Mouse (Mus musculus) forebrain, embryonic 13.5 days (tissue): ENCODE measurements around the gene Cyp2u1. TPM values are rescaled to one million over a fixed set of nuclear protein-coding genes. Genes with fewer than 3 reads are reported as not detected.

Source experiments
- ATAC-seq: fragments of 200-750 bp; cut with Nextera tagmentation; 2 replicates; pipeline ENCODE4 v1.8.0; 2017
- H3K27ac ChIP-seq: fragments of 300-500 bp; sonication (generic); 2 replicates; pipeline ENCODE4 v1.5.1; 2015; ENCODE audit warnings: inconsistent platforms, mild to moderate bottlenecking, moderate library complexity
- H3K27me3 ChIP-seq: fragments of 300-500 bp; sonication (generic); 2 replicates; pipeline ENCODE4 v1.6.1; 2015; ENCODE audit warnings: mild to moderate bottlenecking, inconsistent platforms
- H3K36me3 ChIP-seq: fragments of 300-500 bp; sonication (generic); 2 replicates; pipeline ENCODE4 v1.6.1; 2015; ENCODE audit warnings: mild to moderate bottlenecking, inconsistent platforms; ENCODE audit not compliant: poor library complexity, severe bottlenecking
- H3K4me1 ChIP-seq: fragments of 300-500 bp; sonication (generic); 2 replicates; pipeline ENCODE4 v1.6.1; 2015; ENCODE audit warnings: inconsistent platforms
- H3K4me2 ChIP-seq: fragments of 300-500 bp; sonication (generic); 2 replicates; pipeline ENCODE4 v1.6.1; 2015; ENCODE audit warnings: inconsistent platforms, mild to moderate bottlenecking, moderate library complexity
- H3K4me3 ChIP-seq: fragments of 300-500 bp; sonication (generic); 2 replicates; pipeline ENCODE4 v1.5.1; 2015; ENCODE audit warnings: mild to moderate bottlenecking, inconsistent platforms
- H3K9ac ChIP-seq: fragments of 300-500 bp; sonication (generic); 2 replicates; pipeline ENCODE4 v1.6.1; 2015; ENCODE audit warnings: mild to moderate bottlenecking, inconsistent platforms
- H3K9me3 ChIP-seq: fragments of 300-500 bp; sonication (generic); replicated peaks from 2 replicates; pipeline ENCODE4 v1.6.1; 2016; ENCODE audit warnings: inconsistent platforms
- WGBS: fragments of 180-500 bp; shearing (Covaris S2); methylation state at CpG from one replicate; pipeline ENCODE4 v1.1.7; 2015; 5-methylcytosine and 5-hydroxymethylcytosine counted together
- polyA plus RNA-seq: library from polyadenylated mRNA; unstranded; fragments of >200 nt; fragmentation: Nextera tagmentation; extraction: Ambion mirVana; gene quantifications from 2 replicates; pipeline ENCODE4 v1.2.1, GENCODE M21; 2015

Gene Cyp2u1
- polyA plus RNA-seq, 1 experiment from 2014 or later, result 3.4 TPM

DNA sequence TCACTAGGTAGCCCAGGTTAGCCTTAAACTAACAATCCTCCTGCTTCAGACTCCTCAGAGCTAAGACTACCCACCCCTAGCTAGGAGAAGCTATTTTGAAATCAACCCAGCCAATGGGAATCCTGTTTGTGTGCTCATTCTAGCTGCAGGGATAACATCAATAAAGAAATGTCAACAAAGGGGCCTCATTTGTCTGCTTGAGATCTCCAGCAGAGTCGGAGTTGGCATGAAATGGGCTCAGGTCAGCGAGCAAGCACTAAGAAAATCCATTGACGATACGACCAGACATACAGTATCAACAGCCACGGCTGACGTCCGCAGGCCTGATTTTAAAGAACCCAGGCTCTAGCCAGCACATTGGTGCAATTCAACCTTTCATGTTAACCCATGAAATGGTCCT is 24.2 kb upstream of the Cyp2u1 start:
- Histone ChIP-seq H3K4me1 (no peaks in the 10 kb centered on the region), H3K27me3 (no peaks in the 10 kb centered on the region), H3K4me2 (no peak overlapping the region), H3K36me3 (no peaks in the 10 kb centered on the region), H3K9ac (no peak overlapping the region), H3K9me3 (no peaks in the 10 kb centered on the region), H3K27ac (no peak overlapping the region), H3K4me3 (no peak overlapping the region)
- no peak for ATAC-seq
- WGBS, result 51% methylated on average over 7 of the region's 7 CpGs

DNA sequence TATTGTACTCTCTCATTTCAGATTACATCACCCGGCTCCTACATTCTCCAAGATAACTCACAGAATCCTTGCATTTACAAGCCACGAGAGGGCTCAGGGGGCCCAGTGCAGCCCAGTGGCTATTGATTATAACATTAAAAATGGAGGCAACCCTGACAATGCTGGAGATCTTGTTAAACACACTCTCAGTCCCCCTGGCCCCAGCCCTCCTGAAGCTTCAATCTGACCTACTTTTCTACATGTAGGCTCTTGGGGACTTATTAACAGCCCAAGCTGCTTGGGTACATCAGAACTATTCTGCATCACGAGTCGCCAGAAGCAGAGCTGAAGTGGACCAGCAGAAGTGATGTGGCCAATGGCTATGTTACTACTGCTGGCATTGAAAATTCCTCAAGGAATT is 23.6 kb upstream of the Cyp2u1 start:
- WGBS, result 91% methylated on average over 4 of the region's 4 CpGs
- no peak for ATAC-seq

DNA sequence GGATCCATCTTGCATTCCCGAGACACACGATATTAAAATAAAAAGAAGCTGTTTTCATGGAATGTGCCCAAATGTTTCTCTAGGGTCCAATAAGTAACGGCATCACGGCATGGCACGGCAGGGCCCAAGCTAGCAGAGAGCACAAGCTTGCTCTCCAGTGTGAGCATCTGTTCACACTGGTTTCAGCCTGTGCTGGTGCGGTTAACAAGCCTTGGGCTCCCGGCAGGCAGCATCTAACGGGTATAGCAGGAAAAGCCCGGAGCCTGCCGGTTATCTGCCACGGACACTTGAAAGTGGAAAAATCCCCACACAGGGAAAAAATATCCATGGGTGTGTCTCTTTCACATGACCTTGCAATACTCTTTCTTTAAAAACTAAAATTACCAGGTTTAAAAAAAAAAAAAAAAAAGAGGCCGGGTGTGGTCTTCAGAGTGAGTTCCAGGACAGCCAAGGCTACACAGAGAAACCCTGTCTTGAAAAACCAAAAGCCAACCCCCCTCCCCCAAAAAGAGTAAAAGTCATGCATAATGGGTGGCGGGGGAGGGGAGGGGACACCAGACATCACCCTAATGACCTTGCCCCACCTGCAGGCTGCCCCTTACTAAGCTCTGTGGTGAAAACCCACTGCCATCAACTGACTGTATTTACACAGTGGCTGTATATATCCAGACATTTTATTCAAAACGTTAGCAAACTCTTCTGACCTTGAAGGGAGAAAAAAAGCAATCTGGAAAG is 19.2 kb upstream of the Cyp2u1 start:
- Histone ChIP-seq H3K4me3 (no peak overlapping the region), H3K27me3 (no peaks in the 10 kb centered on the region), H3K4me2 (no peak overlapping the region), H3K4me1 (no peaks in the 10 kb centered on the region), H3K9ac (no peak overlapping the region), H3K9me3 (no peaks in the 10 kb centered on the region), H3K27ac (no peak overlapping the region), H3K36me3 (no peaks in the 10 kb centered on the region)
- 75% methylated on average over 14 of the region's 14 CpGs for WGBS
- no peak for ATAC-seq

More for the DNA sequence above, 23.6 kb upstream of the Cyp2u1 start:
- H3K9ac ChIP-seq, result no peak overlapping the region
- no peaks in the 10 kb centered on the region for H3K27me3 ChIP-seq
- H3K4me2 ChIP-seq, result no peak overlapping the region
- no peaks in the 10 kb centered on the region for H3K9me3 ChIP-seq
- no peaks in the 10 kb centered on the region for H3K36me3 ChIP-seq
- H3K27ac ChIP-seq, result no peak overlapping the region
- H3K4me3 ChIP-seq, result no peak overlapping the region
- no peaks in the 10 kb centered on the region for H3K4me1 ChIP-seq

GRCm38 (mm10) chr3:131320184-131320583 is 17.2 kb upstream of the Cyp2u1 start:
- 7% methylated on average over 3 of the region's 3 CpGs for WGBS
- Histone ChIP-seq H3K9me3 (no peaks in the 10 kb centered on the region), H3K36me3 (no peaks in the 10 kb centered on the region), H3K4me3 (no peak overlapping the region), H3K9ac (no peak overlapping the region), H3K4me1 (0 out of 2 replicates have a peak, but pooled peaks cover 4% of the 10 kb centered on the region), H3K27me3 (no peaks in the 10 kb centered on the region), H3K4me2 (no peak overlapping the region), H3K27ac (no peak overlapping the region)
- ATAC-seq, result 0 out of 2 replicates have a peak, but pooled peaks have one; percentile 48

- H3K9ac ChIP-seq, result no peak overlapping the region
- 0 out of 2 replicates have a peak, but pooled peaks cover 4% of the 10 kb centered on the region for H3K4me1 ChIP-seq
- no peak overlapping the region for H3K27ac ChIP-seq
- no peak overlapping the region for H3K4me3 ChIP-seq
- H3K9me3 ChIP-seq, result no peaks in the 10 kb centered on the region
- H3K4me2 ChIP-seq, result no peak overlapping the region
- H3K27me3 ChIP-seq, result no peaks in the 10 kb centered on the region
- ATAC-seq, result no peak
- 52% methylated on average over 2 of the region's 2 CpGs for WGBS
- H3K36me3 ChIP-seq, result no peaks in the 10 kb centered on the region
Measured at GRCm38 (mm10) chr3:131318211-131318610, 15.2 kb upstream of the Cyp2u1 start.

GRCm38 (mm10) chr3:131317126-131317525 is 14.1 kb upstream of the Cyp2u1 start:
- 0 out of 2 replicates have a peak, but pooled peaks cover 4% of the 10 kb centered on the region for H3K4me1 ChIP-seq
- H3K4me2 ChIP-seq, result no peak overlapping the region
- no peak overlapping the region for H3K27ac ChIP-seq
- no peaks in the 10 kb centered on the region for H3K36me3 ChIP-seq
- no peak overlapping the region for H3K4me3 ChIP-seq
- WGBS, result 93% methylated on average over 1 of the region's 1 CpGs
- H3K9ac ChIP-seq, result no peak overlapping the region
- no peak for ATAC-seq
- no peaks in the 10 kb centered on the region for H3K27me3 ChIP-seq
- H3K9me3 ChIP-seq, result no peaks in the 10 kb centered on the region

DNA sequence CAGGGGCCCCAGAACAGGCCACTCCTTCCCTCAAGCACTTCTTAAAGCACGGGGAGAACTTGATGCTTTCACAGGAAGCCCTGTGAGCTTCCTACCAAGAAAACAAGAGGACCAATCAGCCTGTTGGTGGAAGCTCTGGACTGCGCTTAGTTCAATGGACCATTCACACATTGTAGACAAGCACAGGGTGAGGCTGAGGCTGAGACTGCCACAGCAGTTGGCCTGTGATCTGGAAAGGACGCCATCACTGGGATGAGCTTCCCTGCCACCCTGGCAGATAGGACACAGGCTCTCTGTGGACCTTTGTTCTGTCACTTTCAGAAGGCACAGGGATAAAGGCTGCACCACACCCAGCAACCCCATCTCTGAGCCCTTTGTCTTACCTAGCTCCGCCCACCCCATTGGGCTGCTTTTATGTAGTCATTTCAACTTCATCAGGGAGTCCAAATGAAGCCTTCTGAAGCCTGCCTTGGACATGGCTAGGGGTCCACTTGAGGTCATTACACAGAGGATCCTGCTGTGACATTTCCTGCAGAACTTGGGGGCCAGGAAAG is 13.0 kb upstream of the Cyp2u1 start:
- no peak overlapping the region for H3K27ac ChIP-seq
- no peaks in the 10 kb centered on the region for H3K9me3 ChIP-seq
- H3K4me2 ChIP-seq, result no peak overlapping the region
- no peak overlapping the region for H3K4me3 ChIP-seq
- WGBS, result 36% methylated on average over 4 of the region's 4 CpGs
- no peak overlapping the region for H3K9ac ChIP-seq
- ATAC-seq, result no peak
- 0 out of 2 replicates have a peak, but pooled peaks cover 4% of the 10 kb centered on the region for H3K4me1 ChIP-seq
- no peaks in the 10 kb centered on the region for H3K36me3 ChIP-seq
- no peaks in the 10 kb centered on the region for H3K27me3 ChIP-seq

- Histone ChIP-seq H3K4me1 (0 out of 2 replicates have a peak, but pooled peaks cover 4% of the 10 kb centered on the region), H3K27ac (no peak overlapping the region), H3K4me3 (no peak overlapping the region), H3K9me3 (peaks cover 9% of the 10 kb centered on the region; the same call in 1 of the 2 replicates), H3K9ac (no peak overlapping the region), H3K27me3 (no peaks in the 10 kb centered on the region), H3K36me3 (no peaks in the 10 kb centered on the region), H3K4me2 (no peak overlapping the region)
- 93% methylated on average over 9 of the region's 9 CpGs for WGBS
- ATAC-seq, result no peak
Measured at GRCm38 (mm10) chr3:131312340-131312739, 9.3 kb upstream of the Cyp2u1 start.

DNA sequence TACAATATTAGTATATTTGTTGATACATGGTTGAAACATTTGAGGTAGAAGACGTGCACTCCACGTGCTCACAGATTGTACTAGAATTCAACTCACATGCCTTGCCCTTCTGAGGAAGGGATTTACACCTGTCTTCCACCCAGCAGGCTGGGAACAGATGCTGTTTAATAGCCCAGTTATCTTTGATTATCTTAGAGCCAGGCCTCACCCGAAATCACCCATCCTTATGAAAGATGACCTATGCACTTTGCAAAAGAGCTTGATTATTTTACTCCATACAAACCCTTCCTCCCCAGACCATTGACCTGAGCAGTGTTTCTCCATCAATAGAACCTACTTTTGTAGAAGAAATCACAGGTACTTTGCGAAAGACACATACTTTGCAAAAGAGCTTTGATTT is 7.5 kb upstream of the Cyp2u1 start:
- Histone ChIP-seq H3K27me3 (no peaks in the 10 kb centered on the region), H3K4me3 (no peak overlapping the region), H3K36me3 (no peaks in the 10 kb centered on the region), H3K9me3 (peaks cover 9% of the 10 kb centered on the region; the same call in 1 of the 2 replicates), H3K9ac (no peak overlapping the region), H3K4me2 (no peak overlapping the region), H3K4me1 (no peaks in the 10 kb centered on the region), H3K27ac (no peak overlapping the region)
- ATAC-seq, result no peak
- 92% methylated on average over 4 of the region's 4 CpGs for WGBS

GRCm38 (mm10) chr3:131307811-131308210 is 4.8 kb upstream of the Cyp2u1 start:
- Histone ChIP-seq H3K36me3 (no peaks in the 10 kb centered on the region), H3K9me3 (peaks cover 9% of the 10 kb centered on the region; the same call in 1 of the 2 replicates), H3K27ac (no peak overlapping the region), H3K27me3 (peaks cover 4% of the 10 kb centered on the region; the same call in 1 of the 2 replicates), H3K4me3 (no peak overlapping the region), H3K4me1 (no peaks in the 10 kb centered on the region), H3K9ac (no peak overlapping the region), H3K4me2 (no peak overlapping the region)
- 86% methylated on average over 3 of the region's 3 CpGs for WGBS
- ATAC-seq, result no peak

DNA sequence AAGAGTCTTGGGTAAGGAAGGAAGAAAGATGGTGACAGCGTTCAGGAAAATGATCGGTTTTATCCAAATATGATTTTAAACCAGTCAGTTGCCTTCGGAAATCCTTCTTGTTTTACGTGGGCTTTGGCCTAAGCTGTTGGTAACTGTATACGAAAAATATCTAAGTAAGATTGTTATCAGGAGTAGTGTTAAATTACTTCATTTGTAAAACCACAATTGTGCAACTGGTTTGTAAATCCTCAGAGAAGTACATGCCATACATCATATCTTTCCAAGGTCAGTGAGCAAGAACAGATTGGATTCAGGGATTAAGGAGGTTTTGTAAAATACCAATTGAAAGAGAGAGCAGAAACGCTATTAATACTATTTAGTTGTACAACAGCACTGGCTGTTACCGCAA is 3.2 kb upstream of the Cyp2u1 start:
- H3K4me1 ChIP-seq, result peaks cover 12% of the 10 kb centered on the region; the same call in 1 of the 2 replicates
- H3K27ac ChIP-seq, result no peak overlapping the region
- no peak overlapping the region for H3K9ac ChIP-seq
- no peak overlapping the region for H3K4me2 ChIP-seq
- H3K27me3 ChIP-seq, result peaks cover 4% of the 10 kb centered on the region; the same call in 1 of the 2 replicates
- H3K9me3 ChIP-seq, result peaks cover 9% of the 10 kb centered on the region; the same call in 1 of the 2 replicates
- H3K4me3 ChIP-seq, result no peak overlapping the region
- H3K36me3 ChIP-seq, result no peaks in the 10 kb centered on the region
- WGBS, result 90% methylated on average over 7 of the region's 7 CpGs
- ATAC-seq, result no peak

DNA sequence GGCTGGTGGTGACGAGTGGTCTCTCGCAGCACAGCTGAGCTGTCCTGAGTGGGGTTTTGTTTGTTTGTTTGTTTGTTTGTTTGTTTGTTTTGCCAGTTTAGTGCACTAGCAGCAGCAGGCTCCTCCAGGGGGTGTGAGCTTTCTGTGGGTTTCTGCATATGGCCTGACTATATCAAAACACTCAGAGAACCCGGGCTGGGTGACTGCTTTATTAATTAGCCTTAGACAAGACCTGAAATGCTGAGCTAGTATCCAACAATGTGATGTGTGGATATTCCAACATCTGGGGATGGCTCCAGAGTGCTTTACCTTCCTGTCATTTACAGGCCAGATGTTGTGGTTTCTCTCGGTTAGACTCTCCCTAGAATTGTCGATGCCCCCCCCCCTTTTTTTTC is 290 bp upstream of the Cyp2u1 start:
- WGBS, result 24% methylated on average over 5 of the region's 5 CpGs
- H3K9me3 ChIP-seq, result no peaks in the 10 kb centered on the region
- H3K27me3 ChIP-seq, result peaks cover 4% of the 10 kb centered on the region; the same call in 1 of the 2 replicates
- peak; percentile 61 for ATAC-seq
- H3K27ac ChIP-seq, result 0 out of 2 replicates have a peak overlapping the region, but pooled peaks have one; percentile 59
- H3K4me2 ChIP-seq, result peak overlapping the region; percentile 96
- peak overlapping the region; percentile 79 for H3K9ac ChIP-seq
- no peaks in the 10 kb centered on the region for H3K36me3 ChIP-seq
- peak overlapping the region; percentile 64 for H3K4me3 ChIP-seq
- H3K4me1 ChIP-seq, result peaks cover 12% of the 10 kb centered on the region; the same call in 1 of the 2 replicates
